Mouse (Mus musculus) myocyte (in vitro differentiated cells): ENCODE measurements at regions not wholly inside any gene's neighbourhood (a gene's known extent, or its start where the extent isn't known, plus 50 kb on each side); places are given as distances from the start of the nearest gene placed in this dataset.

Experiments
- E2F4 ChIP-seq: IDR thresholded peaks from one replicate; pipeline ENCODE4 v1.6.1; 2011; ENCODE audit warnings: mild to moderate bottlenecking, control low read depth, moderate library complexity; ENCODE audit not compliant: insufficient read depth
- MAX ChIP-seq: IDR thresholded peaks from one replicate; pipeline ENCODE4 v1.6.1; 2011; ENCODE audit warnings: low read depth, mild to moderate bottlenecking, control low read depth
- MYOG ChIP-seq, 3 experiments: IDR thresholded peaks; one replicate each; pipeline ENCODE4 v1.6.1; 2011; ENCODE audit warnings: control low read depth in 2 of 3, low read depth in 2 of 3, mild to moderate bottlenecking in 2 of 3; ENCODE audit not compliant: insufficient read length in 2 of 3, control insufficient read depth in 1 of 3, insufficient read depth in 1 of 3
- POLR2A ChIP-seq: IDR thresholded peaks from one replicate; pipeline ENCODE4 v1.6.1; 2011; ENCODE audit warnings: low read depth, mild to moderate bottlenecking, control low read depth, moderate library complexity; ENCODE audit not compliant: insufficient read length
- POLR2AphosphoS2 ChIP-seq: IDR thresholded peaks from one replicate; pipeline ENCODE4 v1.6.1; 2011; ENCODE audit warnings: low read depth, control low read depth; ENCODE audit not compliant: insufficient read length
- REST ChIP-seq: IDR thresholded peaks from one replicate; pipeline ENCODE4 v1.6.1; 2011; ENCODE audit warnings: mild to moderate bottlenecking, control low read depth, moderate library complexity; ENCODE audit not compliant: insufficient read depth, insufficient read length
- TCF12 ChIP-seq: IDR thresholded peaks from one replicate; pipeline ENCODE4 v1.6.1; 2011; ENCODE audit warnings: mild to moderate bottlenecking, control low read depth; ENCODE audit not compliant: poor library complexity, insufficient read depth, severe bottlenecking
- TCF3 ChIP-seq: IDR thresholded peaks from one replicate; pipeline ENCODE4 v1.6.1; 2011; ENCODE audit warnings: low read depth, control low read depth; ENCODE audit not compliant: insufficient read length
- USF1 ChIP-seq: IDR thresholded peaks from one replicate; pipeline ENCODE4 v1.6.1; 2011; ENCODE audit warnings: low read depth, mild to moderate bottlenecking, control low read depth, moderate library complexity

- TF ChIP-seq MAX: no peak
- TF ChIP-seq TCF3: no peak
- no peak for TF ChIP-seq POLR2A
- no peak for TF ChIP-seq POLR2AphosphoS2
- no peak for TF ChIP-seq TCF12
- TF ChIP-seq REST: no peak
- no peak for TF ChIP-seq USF1
- TF ChIP-seq MYOG (IDR thresholded peaks at IDR 0.05; ENCODE audit: control insufficient read depth in 1 of 3, insufficient read depth in 1 of 3, insufficient read length in 2 of 3, low read depth in 2 of 3): no peak
- TF ChIP-seq E2F4: no peak
Observed at GRCm38 (mm10) chr11:40572953-40573757, 121.8 kb downstream of the Mat2b start.
